Mouse (Mus musculus) kidney, adult 10 weeks (tissue): ENCODE results near the gene Slc35a5. TPM values are rescaled to one million over a fixed set of nuclear protein-coding genes. Genes with fewer than 3 reads are reported as not detected.

Experiments used
- polyA plus RNA-seq: library from polyadenylated mRNA; stranded (reverse); fragments of 350-450 nt; fragmentation: Illumina TruSeq; extraction: RNeasy Lipid Tissue Mini Kit (QIAGEN cat#74804); gene quantifications from one replicate; pipeline ENCODE4 v1.2.3, GENCODE M21; 2014; ENCODE audit warnings: low read depth, low replicate concordance

Slc35a5 gene
- 63.1 TPM for polyA plus RNA-seq

GRCm38 (mm10) chr16:45158522-45159388 is at the start of gene Slc35a5, which contains the start of gene Atg3:
Gene Slc35a5, minus strand, starts transcription at chr16:45158706.
Gene Atg3, plus strand, starts transcription at chr16:45158785.

DNA sequence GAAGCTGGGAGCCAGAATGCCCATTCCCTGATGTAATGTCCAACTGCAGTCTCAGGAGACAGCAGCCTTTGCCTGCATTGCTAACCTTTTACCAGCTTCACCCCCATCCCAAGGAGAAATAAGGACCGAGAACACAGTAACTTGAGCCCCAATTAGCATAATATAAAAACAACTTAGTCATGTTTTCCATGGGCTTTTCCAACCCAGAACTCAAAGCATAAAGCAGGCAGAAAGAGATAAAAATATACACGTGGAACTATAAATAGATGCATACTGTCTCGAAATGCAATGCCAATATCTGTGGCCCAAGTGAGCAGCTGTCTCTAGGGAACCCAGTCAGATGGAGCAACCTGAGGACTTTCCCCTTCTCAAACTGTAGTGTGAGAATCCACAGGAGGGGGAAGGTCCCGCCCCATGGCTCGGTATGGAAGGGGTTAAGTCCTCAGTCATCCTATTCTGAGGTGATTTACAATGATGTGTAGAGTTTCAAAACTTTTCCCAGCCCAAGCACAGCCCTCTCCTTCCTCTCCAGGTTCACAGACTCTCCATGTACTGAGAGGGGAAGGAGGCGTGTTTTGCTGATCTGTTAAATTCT is 65.3 kb downstream of the Slc35a5 start, which contains the start of gene Ccdc80:
Gene Ccdc80 (plus strand): TSS at position 266 of the 595 bp plus-strand sequence.

Other genes starting within 250 kb of the Slc35a5 start
- not detected for gene Cd200r3, start 215.0 kb downstream of the Slc35a5 start, polyA plus RNA-seq
- 4.6 TPM for gene Ccdc80, start 65.3 kb downstream of the Slc35a5 start, polyA plus RNA-seq
- gene Atg3, start 79 bp upstream of the Slc35a5 start, polyA plus RNA-seq: 145 TPM
- 1.1 TPM for gene Btla, start 65.6 kb upstream of the Slc35a5 start, polyA plus RNA-seq